Mouse (Mus musculus) bone marrow, adult 2 months (tissue): ENCODE measurements around the gene Slc24a1.

Experiments used
- CTCF ChIP-seq: fragments of 200-500 bp; IDR thresholded peaks from 2 replicates; pipeline ENCODE4 v1.5.1; 2011; ENCODE audit warnings: low read length, control low read depth; ENCODE audit not compliant: control insufficient read depth, insufficient read depth
- POLR2A ChIP-seq: fragments of 200-500 bp; IDR thresholded peaks from 2 replicates; pipeline ENCODE4 v1.6.1; 2011; ENCODE audit warnings: low read depth, mild to moderate bottlenecking, control low read depth, low read length, borderline replicate concordance; ENCODE audit not compliant: control insufficient read depth

DNA sequence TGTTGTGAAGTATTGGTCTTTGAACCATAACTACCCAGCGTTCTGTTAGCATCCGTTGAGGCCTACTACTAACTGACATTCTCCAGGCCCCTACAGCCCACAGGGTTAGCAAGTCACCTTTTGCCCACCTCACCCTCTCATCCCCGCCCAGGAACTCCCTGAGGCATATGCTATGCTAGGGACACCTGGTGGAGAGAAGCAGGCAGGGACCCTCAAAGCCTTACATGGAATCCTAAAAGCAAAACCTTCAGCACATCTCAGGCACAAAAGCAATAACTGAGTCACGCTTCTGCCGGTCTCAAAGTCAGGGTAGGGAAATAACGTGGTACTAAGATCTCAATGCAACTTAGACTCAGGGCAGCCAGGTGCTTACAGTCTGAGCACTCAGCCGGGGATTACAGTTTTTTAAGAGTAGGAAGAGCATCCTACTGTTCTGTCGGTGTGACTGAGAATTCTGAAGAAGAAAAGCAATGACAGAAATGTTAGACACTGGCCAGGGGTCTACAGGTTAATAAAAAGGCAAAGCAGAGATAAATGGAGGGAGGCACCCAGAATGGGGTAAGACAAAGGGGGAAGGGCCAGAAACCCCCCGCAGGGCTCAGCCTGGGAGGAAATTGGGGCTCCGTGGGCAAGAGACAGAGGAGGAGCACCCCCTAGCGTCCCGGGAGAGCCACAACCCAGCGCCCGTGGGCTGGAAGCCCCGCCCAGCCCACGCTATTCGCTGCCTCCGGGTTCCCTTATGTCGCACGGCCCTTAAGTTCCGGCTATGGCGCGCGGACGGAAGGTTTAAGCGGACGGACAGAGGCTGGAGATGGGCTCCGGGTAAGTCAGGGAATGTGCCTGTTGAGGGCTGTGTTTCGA lies 8.9 kb upstream of the Slc24a1 start, which contains the start of gene Ints14:
- TF ChIP-seq POLR2A (peak; percentile 93; the same call in 1 of the 2 replicates), CTCF (peak; percentile 78)
